Mouse (Mus musculus) forebrain, embryonic 15.5 days (tissue): Measurements from ENCODE around the gene Nell2. TPM values are rescaled to one million over a fixed set of nuclear protein-coding genes. Genes with fewer than 3 reads are reported as not detected.
A peak's percentile ranks its signal among the peaks of the same experiment; 100 is the strongest.

Experiments
- ATAC-seq: fragments of 200-750 bp; cut with Nextera tagmentation; replicated peaks from 2 replicates; pipeline ENCODE4 v1.8.0; 2017; ENCODE audit warnings: mild to moderate bottlenecking, moderate TSS enrichment, moderate library complexity
- H3K27ac ChIP-seq: fragments of 300-500 bp; sonication (generic); replicated peaks from 2 replicates; pipeline ENCODE4 v1.5.1; 2015; ENCODE audit warnings: mild to moderate bottlenecking, inconsistent platforms
- H3K27me3 ChIP-seq: fragments of 300-500 bp; sonication (generic); 2 replicates; pipeline ENCODE4 v1.6.1; 2015; ENCODE audit warnings: inconsistent platforms
- H3K36me3 ChIP-seq: fragments of 300-500 bp; sonication (generic); 2 replicates; pipeline ENCODE4 v1.6.1; 2015; ENCODE audit warnings: mild to moderate bottlenecking, inconsistent platforms
- H3K4me1 ChIP-seq: fragments of 300-500 bp; sonication (generic); 2 replicates; pipeline ENCODE4 v1.6.1; 2015; ENCODE audit warnings: inconsistent platforms
- H3K4me2 ChIP-seq: fragments of 300-500 bp; sonication (generic); replicated peaks from 2 replicates; pipeline ENCODE4 v1.6.1; 2015; ENCODE audit warnings: mild to moderate bottlenecking, inconsistent platforms
- H3K4me3 ChIP-seq: fragments of 300-500 bp; sonication (generic); 2 replicates; pipeline ENCODE4 v1.5.1; 2015; ENCODE audit warnings: mild to moderate bottlenecking, inconsistent platforms
- H3K9ac ChIP-seq: fragments of 300-500 bp; sonication (generic); replicated peaks from 2 replicates; pipeline ENCODE4 v1.6.1; 2015; ENCODE audit warnings: mild to moderate bottlenecking, inconsistent platforms
- H3K9me3 ChIP-seq: fragments of 300-500 bp; sonication (generic); 2 replicates; pipeline ENCODE4 v1.6.1; 2016; ENCODE audit warnings: inconsistent platforms
- WGBS: fragments of 180-500 bp; shearing (Covaris S2); methylation state at CpG from one replicate; pipeline ENCODE4 v1.1.7; 2015; ENCODE audit warnings: mixed read lengths; 5-methylcytosine and 5-hydroxymethylcytosine counted together
- polyA plus RNA-seq: library from polyadenylated mRNA; unstranded; fragments of >200 nt; fragmentation: Nextera tagmentation; extraction: Ambion mirVana; gene quantifications from 2 replicates; pipeline ENCODE4 v1.2.1, GENCODE M21; 2015

Nell2 gene
- polyA plus RNA-seq, 1 experiment from 2014 or later, result 213 TPM

DNA sequence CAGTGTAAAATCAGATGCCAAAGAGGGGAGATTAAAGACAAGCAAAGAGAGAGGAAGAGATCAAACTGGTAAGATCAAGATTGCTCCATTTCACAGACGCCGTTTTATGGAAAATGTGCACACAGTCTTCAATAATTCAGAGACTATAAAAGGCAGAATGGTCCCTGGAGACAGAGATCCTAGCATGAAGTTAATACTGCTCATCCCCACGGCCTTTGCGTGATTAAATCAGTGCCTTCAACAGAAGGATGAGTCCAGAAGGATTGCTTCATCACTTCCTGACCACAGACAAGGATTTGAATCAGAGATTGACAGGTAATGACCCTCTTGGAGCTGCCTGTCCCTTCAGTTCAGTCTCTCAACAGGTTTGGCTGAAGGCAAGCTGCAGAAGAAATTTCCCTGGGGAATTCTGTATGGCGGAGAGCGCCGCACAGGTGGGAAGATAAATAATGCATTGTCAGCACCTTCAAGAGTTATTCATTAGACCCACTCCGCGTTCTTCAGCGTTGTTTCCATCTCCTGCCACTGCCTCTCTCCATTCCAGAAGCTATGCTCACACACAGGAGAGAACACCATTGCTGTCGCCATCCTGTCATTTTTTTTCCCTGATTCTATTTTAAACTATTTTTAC, 118.0 kb downstream of the Nell2 start:
- Histone ChIP-seq H3K9me3 (no peaks in the 10 kb centered on the region), H3K4me1 (no peaks in the 10 kb centered on the region), H3K27me3 (no peaks in the 10 kb centered on the region), H3K27ac (no peak overlapping the region), H3K36me3 (no peaks in the 10 kb centered on the region), H3K9ac (no peak overlapping the region), H3K4me3 (no peak overlapping the region), H3K4me2 (no peak overlapping the region)
- 89% methylated on average over 11 of the region's 11 CpGs for WGBS
- ATAC-seq, result no peak

DNA sequence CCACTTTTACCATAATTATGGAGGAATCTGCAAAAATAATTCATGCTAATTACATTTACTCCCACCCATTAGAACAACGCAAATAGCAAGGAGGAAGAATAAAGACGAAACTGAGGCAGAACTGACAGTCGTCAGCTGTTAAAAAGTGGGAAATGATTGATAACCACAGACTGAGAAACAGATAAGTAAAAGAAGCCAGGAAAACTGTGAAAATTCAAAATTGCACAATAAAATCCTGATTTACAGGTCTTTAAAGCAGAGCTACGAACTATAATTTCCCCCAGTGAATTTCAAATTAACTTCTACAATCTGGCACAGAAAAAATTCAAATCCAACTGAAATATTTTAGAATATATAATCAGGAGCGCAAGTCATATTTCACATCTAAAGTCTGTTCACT, 138.0 kb downstream of the Nell2 start:
- Histone ChIP-seq H3K4me1 (peaks cover 14% of the 10 kb centered on the region), H3K4me2 (no peak overlapping the region), H3K27me3 (no peaks in the 10 kb centered on the region), H3K9me3 (no peaks in the 10 kb centered on the region), H3K27ac (peak overlapping the region; percentile 75), H3K36me3 (no peaks in the 10 kb centered on the region), H3K4me3 (no peak overlapping the region), H3K9ac (no peak overlapping the region)
- peak; percentile 46 for ATAC-seq
- 62% methylated on average over 5 of the region's 5 CpGs for WGBS

DNA sequence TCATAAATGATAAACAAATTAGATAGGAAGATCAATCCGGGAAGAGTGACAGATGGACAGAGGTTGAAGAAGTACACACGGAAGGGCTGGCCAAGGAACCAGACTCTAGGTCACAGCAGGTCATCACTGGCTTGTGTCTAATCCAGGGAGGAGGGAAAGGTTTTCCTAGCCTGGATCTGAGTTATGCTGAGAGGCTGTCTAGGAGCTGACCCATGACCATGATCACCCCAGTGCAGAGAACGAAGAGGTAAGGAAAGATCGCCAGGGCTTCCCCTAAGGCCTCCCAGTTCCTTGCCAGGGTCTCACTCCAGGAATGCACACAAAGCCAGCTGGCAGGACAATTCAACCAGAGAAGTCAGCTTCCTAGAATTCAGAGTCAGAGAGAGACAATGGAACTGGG, 139.4 kb downstream of the Nell2 start:
- peaks cover 9% of the 10 kb centered on the region; the same call in 1 of the 2 replicates for H3K36me3 ChIP-seq
- H3K4me2 ChIP-seq, result no peak overlapping the region
- no peak for ATAC-seq
- no peak overlapping the region for H3K27ac ChIP-seq
- 86% methylated on average over 4 of the region's 4 CpGs for WGBS
- H3K9me3 ChIP-seq, result no peaks in the 10 kb centered on the region
- H3K4me1 ChIP-seq, result peaks cover 9% of the 10 kb centered on the region
- H3K27me3 ChIP-seq, result no peaks in the 10 kb centered on the region
- H3K9ac ChIP-seq, result no peak overlapping the region
- H3K4me3 ChIP-seq, result no peak overlapping the region

DNA sequence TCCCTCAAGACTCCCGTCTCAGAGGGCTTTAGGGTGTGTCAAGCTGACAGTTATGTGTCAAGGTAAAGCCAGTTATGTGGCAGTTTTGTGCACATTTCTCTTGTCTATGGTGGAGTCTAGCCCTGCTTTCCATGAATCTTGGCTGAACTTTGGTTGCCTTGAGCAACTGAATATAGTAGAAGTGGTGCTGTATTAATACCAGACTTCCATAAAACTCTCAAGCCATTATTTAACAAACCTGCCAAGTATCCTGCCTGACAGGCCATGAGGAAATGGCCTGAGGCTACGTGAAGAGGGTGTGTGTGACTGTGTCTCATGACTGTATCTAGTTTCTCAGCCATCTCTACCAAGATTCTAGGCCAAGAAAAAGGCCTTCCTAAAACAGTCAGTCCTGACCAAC, 147.5 kb downstream of the Nell2 start:
- no peak overlapping the region for H3K9ac ChIP-seq
- WGBS, result 84% methylated on average over 2 of the region's 2 CpGs
- no peaks in the 10 kb centered on the region for H3K27me3 ChIP-seq
- no peak overlapping the region for H3K4me3 ChIP-seq
- no peak overlapping the region for H3K4me2 ChIP-seq
- H3K9me3 ChIP-seq, result no peaks in the 10 kb centered on the region
- H3K36me3 ChIP-seq, result peaks cover 28% of the 10 kb centered on the region
- H3K4me1 ChIP-seq, result no peaks in the 10 kb centered on the region
- no peak overlapping the region for H3K27ac ChIP-seq
- no peak for ATAC-seq

DNA sequence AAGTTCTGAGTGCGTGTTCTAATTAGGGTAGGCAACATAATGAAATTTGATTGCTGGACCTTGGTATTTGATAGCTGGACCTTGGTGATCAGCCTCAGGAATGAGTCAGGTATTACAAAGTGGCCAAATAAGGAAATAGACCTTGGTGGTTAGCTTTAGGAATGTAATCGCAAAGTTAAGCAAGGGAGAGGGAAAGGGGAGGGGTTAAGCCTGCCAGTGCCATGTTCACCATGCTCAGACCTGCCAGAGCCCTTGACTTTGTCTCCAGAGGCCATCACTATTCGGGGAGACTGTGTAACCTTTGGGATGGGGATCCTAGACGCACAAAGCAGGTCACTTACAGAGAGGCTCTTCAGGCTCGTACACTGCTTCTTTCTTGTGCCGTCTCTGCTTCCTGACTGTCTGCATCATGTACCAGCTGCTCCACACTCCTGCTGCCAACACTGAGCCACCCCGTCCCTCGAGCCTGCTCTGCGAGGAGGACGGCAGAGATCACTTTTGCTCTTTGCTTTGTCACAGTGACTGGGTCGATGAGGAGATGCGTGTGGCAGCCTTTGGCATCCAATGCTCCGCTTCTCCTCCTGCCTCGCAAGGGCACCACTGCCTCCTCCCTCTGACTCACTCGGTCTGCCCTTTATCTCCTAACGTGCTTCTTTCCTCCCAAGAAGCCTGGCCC, 157.5 kb downstream of the Nell2 start:
- WGBS, result 73% methylated on average over 16 of the region's 16 CpGs
- ATAC-seq, result no peak; the same call in 1 of the 2 replicates
- H3K27me3 ChIP-seq, result no peaks in the 10 kb centered on the region
- no peak overlapping the region for H3K9ac ChIP-seq
- H3K4me3 ChIP-seq, result no peak overlapping the region
- H3K4me2 ChIP-seq, result no peak overlapping the region
- H3K36me3 ChIP-seq, result no peaks in the 10 kb centered on the region
- H3K9me3 ChIP-seq, result no peaks in the 10 kb centered on the region
- peaks cover 9% of the 10 kb centered on the region for H3K4me1 ChIP-seq
- H3K27ac ChIP-seq, result peak overlapping the region; percentile 69

DNA sequence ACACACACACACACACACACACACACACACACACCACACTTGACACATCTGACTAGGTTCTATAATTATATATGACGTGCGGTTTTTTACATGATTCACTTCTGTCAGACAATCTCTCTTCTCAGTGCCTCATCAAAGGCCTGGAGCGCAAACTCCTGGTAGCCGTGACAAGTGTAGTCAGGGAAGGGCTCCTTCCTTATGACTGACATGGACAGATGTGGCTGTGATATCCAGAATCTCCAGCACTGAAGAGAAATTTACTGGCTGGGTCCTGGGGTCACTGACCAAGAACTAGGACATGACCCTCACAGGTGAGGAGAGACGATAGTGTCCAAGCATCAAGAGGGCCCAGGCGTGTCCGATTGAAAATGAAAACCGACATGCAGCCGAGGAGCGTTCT, 160.2 kb downstream of the Nell2 start:
- no peak overlapping the region for H3K9ac ChIP-seq
- no peaks in the 10 kb centered on the region for H3K27me3 ChIP-seq
- H3K4me2 ChIP-seq, result no peak overlapping the region
- 93% methylated on average over 10 of the region's 10 CpGs for WGBS
- no peak for ATAC-seq
- no peak overlapping the region for H3K27ac ChIP-seq
- no peaks in the 10 kb centered on the region for H3K36me3 ChIP-seq
- no peak overlapping the region for H3K4me3 ChIP-seq
- H3K9me3 ChIP-seq, result no peaks in the 10 kb centered on the region
- peaks cover 6% of the 10 kb centered on the region for H3K4me1 ChIP-seq

DNA sequence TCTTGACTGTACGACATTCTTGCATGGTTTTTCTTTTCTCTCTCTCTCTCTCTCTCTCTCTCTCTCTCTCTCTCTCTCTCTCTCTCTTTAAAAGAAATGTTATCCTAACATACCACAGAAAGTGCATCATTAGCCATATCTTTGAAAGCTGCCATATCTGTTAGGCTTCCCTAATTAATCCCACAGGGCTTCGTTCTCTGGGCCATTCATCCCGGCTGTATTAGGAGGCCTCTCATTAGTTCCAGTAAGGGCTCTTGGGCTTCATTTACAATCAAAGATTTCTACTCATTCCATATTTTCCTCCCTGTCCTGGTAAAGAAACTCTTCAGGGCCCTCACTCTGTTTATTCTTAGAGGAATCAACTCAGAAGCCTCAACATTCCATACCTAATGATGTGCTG, 161.9 kb downstream of the Nell2 start:
- H3K4me2 ChIP-seq, result no peak overlapping the region
- no peaks in the 10 kb centered on the region for H3K27me3 ChIP-seq
- 24% methylated on average over 3 of the region's 3 CpGs for WGBS
- H3K36me3 ChIP-seq, result no peaks in the 10 kb centered on the region
- H3K9ac ChIP-seq, result no peak overlapping the region
- H3K27ac ChIP-seq, result no peak overlapping the region
- peaks cover 6% of the 10 kb centered on the region for H3K4me1 ChIP-seq
- no peak overlapping the region for H3K4me3 ChIP-seq
- H3K9me3 ChIP-seq, result no peaks in the 10 kb centered on the region
- no peak for ATAC-seq

DNA sequence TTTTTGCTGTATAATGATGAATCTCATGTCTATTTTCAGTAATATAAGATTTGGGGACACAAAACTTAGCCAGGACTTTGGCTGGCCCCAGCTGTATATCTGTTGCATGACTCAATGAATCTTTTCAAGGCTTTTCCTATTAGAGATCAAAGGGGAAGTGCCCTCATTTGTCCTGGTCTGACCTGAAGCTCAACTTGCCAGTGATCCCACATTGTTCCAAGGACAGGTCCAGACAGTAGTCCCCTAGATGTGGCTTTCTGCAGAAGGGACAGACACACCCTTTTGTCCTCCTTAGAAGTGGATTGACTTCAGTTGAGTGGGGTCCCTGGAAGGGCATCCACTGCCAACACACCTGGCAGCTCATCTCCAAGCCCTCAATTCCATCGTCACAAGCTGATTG, 173.6 kb downstream of the Nell2 start:
- Histone ChIP-seq H3K9me3 (peaks cover 7% of the 10 kb centered on the region; the same call in 1 of the 2 replicates), H3K4me3 (no peak overlapping the region), H3K4me2 (no peak overlapping the region), H3K27ac (no peak overlapping the region), H3K4me1 (no peaks in the 10 kb centered on the region), H3K27me3 (no peaks in the 10 kb centered on the region), H3K9ac (no peak overlapping the region), H3K36me3 (peaks cover 6% of the 10 kb centered on the region)
- no peak for ATAC-seq
- 73% methylated on average over 1 of the region's 1 CpGs for WGBS

DNA sequence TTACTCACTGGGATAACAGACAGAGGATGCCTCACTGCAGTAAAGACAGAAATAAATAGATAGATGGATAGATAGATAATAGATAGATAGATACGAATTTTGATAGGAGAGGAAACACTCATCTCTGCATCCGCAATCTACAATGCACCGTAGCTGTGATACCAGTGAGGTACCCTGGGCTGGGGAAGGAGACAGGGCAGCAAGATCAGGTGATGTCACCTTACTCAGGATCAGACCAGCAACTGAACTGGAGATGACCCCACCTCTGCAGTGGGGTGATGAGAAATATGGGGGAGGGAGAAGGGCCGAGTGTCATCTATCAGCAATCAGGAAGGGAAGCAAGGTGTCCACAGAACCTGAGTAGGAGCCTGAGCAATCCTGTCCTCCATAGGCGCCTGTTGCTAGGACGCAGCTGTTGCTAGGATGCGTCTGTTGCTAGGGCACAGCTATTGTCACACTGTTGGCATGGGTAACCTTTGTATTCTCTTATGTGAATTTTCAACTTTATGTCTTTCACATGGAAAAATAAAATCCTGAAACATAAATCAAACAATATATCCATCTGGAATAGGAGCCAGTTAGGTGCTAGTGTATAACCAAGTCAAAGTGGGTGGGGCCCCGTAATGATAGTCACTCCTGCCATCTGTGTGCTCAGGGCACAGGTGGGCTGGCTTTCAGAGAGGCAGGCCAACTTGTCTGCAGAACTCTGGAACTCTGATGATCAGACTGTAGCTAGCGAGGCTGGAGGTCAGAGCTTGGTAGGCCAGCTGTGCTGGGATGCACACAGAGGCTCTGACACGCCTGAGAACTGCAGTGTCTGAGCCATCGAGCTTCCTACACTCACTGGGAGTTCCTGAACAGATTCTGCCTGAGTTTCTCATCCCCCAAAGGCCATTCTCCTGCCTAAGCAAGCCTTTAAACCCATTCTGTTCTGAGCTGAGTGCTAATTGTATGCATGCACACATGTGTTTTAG, 193.7 kb downstream of the Nell2 start:
- Histone ChIP-seq H3K27ac (peak overlapping the region; percentile 46; the same call in 1 of the 2 replicates), H3K4me1 (peaks cover 11% of the 10 kb centered on the region), H3K9ac (no peak overlapping the region), H3K4me2 (no peak overlapping the region), H3K27me3 (no peaks in the 10 kb centered on the region), H3K4me3 (no peak overlapping the region), H3K9me3 (no peaks in the 10 kb centered on the region), H3K36me3 (no peaks in the 10 kb centered on the region)
- WGBS, result 73% methylated on average over 11 of the region's 11 CpGs
- no peak for ATAC-seq

DNA sequence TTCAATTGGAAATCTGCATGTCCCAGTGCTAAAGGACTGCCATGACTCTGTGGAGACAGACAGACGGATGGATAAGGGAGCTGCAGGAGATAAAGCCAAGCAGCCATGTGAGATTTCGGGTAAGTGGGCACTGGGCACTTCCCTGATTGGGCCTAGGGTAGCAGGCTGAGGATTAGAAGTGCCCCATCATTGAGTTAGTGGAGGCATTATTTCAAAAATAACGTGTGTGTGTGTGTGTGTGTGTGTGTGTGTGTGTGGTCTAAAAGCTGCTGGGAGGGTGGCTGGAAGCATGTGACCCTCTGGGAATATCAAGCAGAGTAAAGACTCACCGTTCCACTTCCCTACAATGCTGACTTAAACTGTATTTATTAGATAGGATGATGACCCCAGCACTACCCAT, 195.1 kb downstream of the Nell2 start:
- no peak for ATAC-seq
- peaks cover 4% of the 10 kb centered on the region; the same call in 1 of the 2 replicates for H3K36me3 ChIP-seq
- no peak overlapping the region for H3K4me2 ChIP-seq
- H3K27ac ChIP-seq, result no peak overlapping the region
- no peak overlapping the region for H3K9ac ChIP-seq
- no peaks in the 10 kb centered on the region for H3K27me3 ChIP-seq
- no peak overlapping the region for H3K4me3 ChIP-seq
- 69% methylated on average over 4 of the region's 4 CpGs for WGBS
- peaks cover 11% of the 10 kb centered on the region for H3K4me1 ChIP-seq
- H3K9me3 ChIP-seq, result no peaks in the 10 kb centered on the region

DNA sequence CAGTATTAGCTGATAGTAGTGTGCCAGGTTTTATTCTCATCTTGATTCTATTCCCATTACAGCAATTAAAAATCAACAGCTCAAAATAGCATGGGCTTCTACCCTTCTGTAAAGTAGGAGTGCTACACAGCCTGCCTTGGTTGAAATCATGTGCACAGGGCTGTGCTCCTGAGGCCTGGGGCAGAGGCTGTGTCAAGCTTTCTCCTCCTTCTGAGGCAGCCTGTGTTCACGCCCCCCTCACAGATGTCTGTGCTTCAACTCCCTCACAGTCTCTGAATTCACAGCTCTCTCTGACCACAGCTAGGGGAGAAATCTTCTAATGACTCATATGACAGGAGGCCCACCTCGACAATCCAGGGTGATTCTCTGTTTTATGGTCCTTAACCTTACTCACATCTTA, 197.4 kb downstream of the Nell2 start:
- WGBS, result 84% methylated on average over 2 of the region's 2 CpGs
- no peak for ATAC-seq
- H3K27me3 ChIP-seq, result no peaks in the 10 kb centered on the region

DNA sequence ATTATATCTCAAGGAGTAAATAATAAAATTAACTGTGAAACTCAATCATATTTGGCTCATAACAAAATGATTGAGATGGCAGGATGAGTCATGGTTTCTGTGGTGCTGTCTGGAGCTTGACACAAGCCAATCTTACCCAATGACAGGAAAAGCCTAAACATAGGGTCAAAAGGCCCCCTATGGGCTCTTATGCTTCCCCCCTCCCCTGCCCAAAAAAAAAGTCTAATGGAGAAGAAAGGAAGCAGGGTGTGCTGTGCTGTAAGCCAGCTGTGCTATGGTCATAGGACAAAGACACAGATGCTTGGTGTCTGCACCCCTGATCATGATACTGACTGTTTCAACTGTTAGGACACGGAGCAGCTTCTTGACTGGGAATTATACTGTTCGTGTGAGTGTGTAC, 205.6 kb downstream of the Nell2 start:
- 92% methylated on average over 2 of the region's 2 CpGs for WGBS
- Histone ChIP-seq H3K4me3 (no peak overlapping the region), H3K27me3 (no peaks in the 10 kb centered on the region), H3K4me2 (no peak overlapping the region), H3K9ac (no peak overlapping the region), H3K36me3 (no peaks in the 10 kb centered on the region), H3K27ac (no peak overlapping the region), H3K4me1 (no peaks in the 10 kb centered on the region), H3K9me3 (no peaks in the 10 kb centered on the region)
- no peak for ATAC-seq

More for the DNA sequence above, 197.4 kb downstream of the Nell2 start:
- Histone ChIP-seq H3K4me3 (no peak overlapping the region), H3K36me3 (peaks cover 4% of the 10 kb centered on the region; the same call in 1 of the 2 replicates), H3K27ac (peak overlapping the region; percentile 34; the same call in 1 of the 2 replicates), H3K9ac (no peak overlapping the region; the same call in 1 of the 2 replicates), H3K9me3 (no peaks in the 10 kb centered on the region), H3K4me1 (peaks cover 11% of the 10 kb centered on the region), H3K4me2 (no peak overlapping the region)
